In the genomic region with DNA sequence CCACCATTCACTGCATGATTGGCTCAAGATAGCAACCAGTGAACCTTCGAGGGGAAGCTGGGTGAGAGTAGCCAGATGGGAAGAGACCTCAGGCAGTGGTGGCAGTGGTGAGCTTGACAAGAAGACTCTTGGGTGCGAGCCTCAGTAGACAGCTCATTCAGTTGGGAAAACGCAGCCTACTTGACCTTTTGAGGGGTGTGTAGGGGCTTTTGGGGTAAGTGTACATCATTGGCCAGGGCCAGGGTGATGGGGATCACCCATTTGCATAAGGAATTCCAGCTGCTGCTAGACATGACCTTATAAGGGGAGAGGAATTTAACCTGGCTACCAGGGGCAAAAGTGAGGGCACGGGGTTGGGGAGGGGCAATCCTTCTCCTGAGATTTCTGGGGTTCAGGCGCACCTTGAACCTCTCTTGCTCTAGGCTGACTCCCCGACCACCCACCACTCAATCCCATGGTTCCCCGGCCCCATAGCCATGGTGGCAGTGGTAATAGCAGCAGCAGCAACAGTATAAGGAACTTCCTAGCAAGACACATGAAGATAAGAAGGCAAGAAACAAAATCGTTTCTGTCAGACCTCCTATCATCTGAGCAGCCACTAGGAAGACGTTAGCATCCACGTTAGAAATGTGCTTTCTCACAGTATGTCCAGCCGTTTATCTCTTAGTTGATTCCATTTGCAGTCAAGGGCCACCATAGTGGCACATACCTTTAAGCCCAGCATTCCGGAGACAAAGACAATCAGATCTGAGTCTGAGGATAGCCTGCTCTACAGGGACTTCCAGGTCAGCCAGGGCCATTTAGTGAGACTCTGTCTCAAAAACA, we compare ENCODE assay signal across 28 mouse cellular contexts. TPM values are rescaled to one million over a fixed set of nuclear protein-coding genes. Genes with fewer than 3 reads are reported as not detected.
"Had no signal": no experiment of that assay in that cellular context is flagged by ENCODE, and none has a peak within 500 bp of the region (broad histone marks: within the 10 kb centered on the region; RNA-seq: fewer than 3 reads in every experiment).

No protein-coding gene starts in this region.

- H3K36me3 ChIP-seq: liver, embryonic 15.5 days; midbrain, embryonic 13.5 days; stomach, embryonic 15.5 days had no signal

- H3K27me3 ChIP-seq: liver, embryonic 15.5 days; stomach, embryonic 15.5 days had no signal

- H3K27ac ChIP-seq: kidney, postnatal 0 days; left cerebral cortex, adult 2 months; liver, embryonic 15.5 days; midbrain, embryonic 13.5 days; stomach, embryonic 15.5 days had no signal

- H3K4me2 ChIP-seq: liver, embryonic 15.5 days; lung, embryonic 14.5 days; midbrain, embryonic 13.5 days; stomach, embryonic 15.5 days had no signal

- DNase-seq: kidney, adult 2 months; kidney, postnatal 36 days; layer of hippocampus, postnatal 36 days; lung, embryonic 14.5 days; lung, postnatal 10 days; lung, postnatal 36 days; retina, postnatal 1 day; right cerebral cortex, postnatal 25 days; spleen, adult 18-20 months; thymus, postnatal 25 days had no signal

- ATAC-seq: intestine, postnatal 0 days; midbrain, embryonic 13.5 days; midbrain, embryonic 16.5 days had no signal

- H3K4me3 ChIP-seq: left cerebral cortex, adult 2 months; liver, embryonic 15.5 days; midbrain, embryonic 13.5 days; stomach, embryonic 15.5 days had no signal

- H3K9me3 ChIP-seq: liver, embryonic 15.5 days; midbrain, embryonic 13.5 days; stomach, embryonic 15.5 days had no signal

- H3K9ac ChIP-seq: liver, embryonic 15.5 days; lung, embryonic 14.5 days; midbrain, embryonic 13.5 days; stomach, embryonic 15.5 days had no signal

RNA-seq across cellular contexts. Expression of gene BC048562, which starts 19.7 kb away (rescaled TPM):
- total RNA-seq: layer of hippocampus, adult 8-10 months; layer of hippocampus, postnatal 10 days; layer of hippocampus, postnatal 36 days; left cerebral cortex, adult 2 months; left cerebral cortex, postnatal 10 days; left cerebral cortex, postnatal 36 days had no signal
- polyA plus RNA-seq: intestine, embryonic 14.5 days; intestine, postnatal 0 days; kidney, adult 2 months; kidney, embryonic 14.5 days; kidney, postnatal 0 days; limb, embryonic 11.5 days; limb, embryonic 14.5 days; liver, embryonic 15.5 days; lung, embryonic 14.5 days; midbrain, embryonic 13.5 days; midbrain, embryonic 16.5 days; neural tube, embryonic 11.5 days; neural tube, embryonic 14.5 days; stomach, embryonic 15.5 days; thymus, postnatal 0 days had no signal

RNA-seq across cellular contexts. Expression of gene Ccdc36, which starts 27.7 kb away (rescaled TPM):
- polyA plus RNA-seq: kidney, adult 2 months had no signal
